Mouse (Mus musculus) ES-Bruce4 (cell line): ENCODE measurements around the gene Sdhaf1.

Experiments used
- CTCF ChIP-seq: IDR thresholded peaks from one replicate; pipeline ENCODE4 v1.8.1; 2011; ENCODE audit warnings: low read depth, low read length
- POLR2A ChIP-seq: IDR thresholded peaks from one replicate; pipeline ENCODE4 v1.8.1; 2011; ENCODE audit warnings: low read length; ENCODE audit not compliant: insufficient read depth

DNA sequence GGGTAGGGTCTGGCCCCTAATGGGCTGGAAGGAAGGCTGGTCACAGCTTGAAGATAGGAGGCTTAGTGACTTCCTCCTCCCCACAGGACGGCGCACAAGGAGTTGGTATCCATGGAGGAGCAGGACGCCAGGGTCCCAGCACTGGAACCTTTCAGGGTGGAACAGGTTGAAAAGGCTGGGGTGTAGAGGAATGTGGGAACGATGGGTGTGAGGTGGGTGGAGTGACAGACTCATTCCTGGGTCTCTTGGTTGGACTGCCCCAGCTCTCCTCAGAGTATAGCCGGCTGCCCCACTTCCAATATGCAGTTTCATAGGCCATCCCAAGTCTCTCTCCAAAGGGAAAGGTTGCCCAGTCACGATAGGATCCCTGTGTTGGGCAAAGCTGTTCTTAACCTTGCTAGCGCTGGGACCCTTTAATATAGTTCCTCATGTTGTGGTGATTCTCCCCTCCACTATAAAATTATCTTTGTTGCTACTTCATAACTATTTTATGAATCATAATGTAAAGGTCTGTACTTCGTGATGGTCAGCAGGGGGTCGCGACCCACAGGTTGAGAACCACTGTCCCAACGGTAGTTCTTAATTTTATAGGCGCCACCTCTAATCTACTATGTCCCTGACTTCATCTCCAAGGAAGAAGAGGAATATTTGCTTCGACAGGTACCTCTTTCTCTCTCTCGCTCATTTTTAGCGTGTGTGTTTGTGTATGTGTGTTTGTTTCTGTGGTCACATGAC is 14.1 kb downstream of the Sdhaf1 start:
- no peak for TF ChIP-seq CTCF
- no peak for TF ChIP-seq POLR2A
